Mouse (Mus musculus): ENCODE measurements around the gene Rnf222.

DNA sequence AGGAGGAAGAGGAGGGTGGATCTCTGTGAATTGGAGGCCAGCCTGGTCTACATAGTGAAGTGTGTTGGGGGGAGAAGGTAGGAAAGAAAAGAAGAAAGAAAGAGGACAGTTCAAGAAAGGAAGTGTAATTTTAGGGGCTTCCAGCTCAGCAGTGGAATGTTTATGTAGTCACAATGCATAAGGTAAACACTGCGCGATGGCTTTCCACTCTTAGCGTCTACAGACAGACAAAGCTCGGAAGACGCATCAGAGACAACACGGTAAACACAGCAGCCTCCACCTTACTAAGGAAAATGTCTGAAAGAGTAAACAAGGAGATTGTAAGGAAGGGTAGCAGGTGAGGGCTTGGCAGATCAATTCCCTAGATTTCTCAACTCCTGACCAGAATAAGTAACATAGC lies 41.6 kb downstream of the Rnf222 start:
- no peak for TF ChIP-seq GATA1 (IDR thresholded peaks at IDR 0.05; ENCODE audit: low read length)
- no peak for TF ChIP-seq TAL1 (IDR thresholded peaks at IDR 0.05; ENCODE audit: low read length)

Data from erythroblast, embryonic 14.5 days (primary cell).